Mouse (Mus musculus) midbrain, embryonic 10.5 days (tissue): ENCODE measurements around the gene Gm7534. TPM values are rescaled to one million over a fixed set of nuclear protein-coding genes. Genes with fewer than 3 reads are reported as not detected.
"Not testable (repeated sequence)": the region's sequence is repeated elsewhere in the genome, so short reads cannot be mapped to it uniquely, and the experiment has no call there.

Experiments
- DNase-seq: peaks from one replicate; pipeline ENCODE4 v3.0.0-alpha.2; 2017; ENCODE audit warnings: low spot score
- H3K27ac ChIP-seq: fragments of 300-500 bp; sonication (generic); replicated peaks from 2 replicates; pipeline ENCODE4 v1.5.1; 2016; ENCODE audit warnings: mild to moderate bottlenecking
- H3K27me3 ChIP-seq: fragments of 300-500 bp; sonication (generic); 2 replicates; pipeline ENCODE4 v1.6.1; 2016; ENCODE audit warnings: low read depth, mild to moderate bottlenecking; ENCODE audit not compliant: poor library complexity, severe bottlenecking
- H3K36me3 ChIP-seq: fragments of 300-500 bp; sonication (generic); 2 replicates; pipeline ENCODE4 v1.6.1; 2016; ENCODE audit warnings: mild to moderate bottlenecking, moderate library complexity
- H3K4me1 ChIP-seq: fragments of 300-500 bp; sonication (generic); 2 replicates; pipeline ENCODE4 v1.6.1; 2016
- H3K4me3 ChIP-seq: fragments of 300-500 bp; sonication (generic); 2 replicates; pipeline ENCODE4 v1.5.1; 2016; ENCODE audit warnings: mild to moderate bottlenecking, moderate library complexity
- H3K9me3 ChIP-seq: fragments of 300-500 bp; sonication (generic); replicated peaks from 2 replicates; pipeline ENCODE4 v1.6.1; 2016; ENCODE audit warnings: mild to moderate bottlenecking
- WGBS: fragments of 180-500 bp; shearing (Covaris S2); methylation state at CpG from one replicate; pipeline ENCODE4 v1.1.7; 2016; 5-methylcytosine and 5-hydroxymethylcytosine counted together
- polyA plus RNA-seq: library from polyadenylated mRNA; unstranded; fragments of >200 nt; fragmentation: Nextera tagmentation; extraction: Ambion mirVana; gene quantifications from 2 replicates; pipeline ENCODE4 v1.2.1, GENCODE M21; 2016

Gene Gm7534
- polyA plus RNA-seq, 1 experiment from 2014 or later: not detected

- DNase-seq: no peak
- no peaks in the 10 kb centered on the region for H3K9me3 ChIP-seq
- peaks cover 66% of the 10 kb centered on the region for H3K36me3 ChIP-seq
- no peak overlapping the region for H3K4me3 ChIP-seq
- H3K27me3 ChIP-seq: peaks cover 6% of the 10 kb centered on the region
- H3K4me1 ChIP-seq: no peaks in the 10 kb centered on the region
- WGBS: 97% methylated on average over 3 of the region's 3 CpGs
- H3K27ac ChIP-seq: no peak overlapping the region
Measured at GRCm38 (mm10) chr4:134154354-134154753, 48.5 kb downstream of the Gm7534 start.

GRCm38 (mm10) chr4:134153656-134154055, 49.1 kb downstream of the Gm7534 start:
- DNase-seq: no peak
- Histone ChIP-seq H3K36me3 (peaks cover 73% of the 10 kb centered on the region), H3K27me3 (peaks cover under 1% of the 10 kb centered on the region), H3K4me1 (no peaks in the 10 kb centered on the region), H3K27ac (no peak overlapping the region), H3K4me3 (no peak overlapping the region), H3K9me3 (no peaks in the 10 kb centered on the region)
- 92% methylated on average over 3 of the region's 3 CpGs for WGBS

DNA sequence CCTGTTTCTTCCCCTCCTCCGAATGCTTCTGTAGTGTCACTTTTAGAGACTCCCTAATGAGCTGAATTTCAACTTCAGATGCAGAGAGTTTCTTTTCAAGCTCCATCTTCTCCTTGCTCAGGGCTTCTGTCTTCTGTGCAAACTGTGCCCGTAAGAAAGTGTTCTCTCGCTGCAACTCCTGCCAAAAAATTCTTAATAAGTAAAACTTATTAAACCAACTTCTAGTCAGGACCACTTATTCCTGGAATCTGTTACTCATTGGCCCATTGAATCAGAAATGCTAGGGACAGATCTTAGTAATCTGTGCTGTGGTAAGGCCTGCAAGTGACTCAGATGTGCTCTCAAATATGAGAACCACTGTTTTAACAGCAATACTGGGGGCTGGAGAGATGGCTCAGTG, 50.7 kb downstream of the Gm7534 start:
- WGBS: 96% methylated on average over 3 of the region's 3 CpGs

GRCm38 (mm10) chr4:134149389-134149788, 53.4 kb downstream of the Gm7534 start:
- H3K4me3 ChIP-seq: no peak overlapping the region
- no peaks in the 10 kb centered on the region for H3K9me3 ChIP-seq
- DNase-seq: no peak
- 87% methylated on average over 4 of the region's 4 CpGs for WGBS
- peaks cover 92% of the 10 kb centered on the region for H3K36me3 ChIP-seq
- no peak overlapping the region for H3K27ac ChIP-seq
- no peaks in the 10 kb centered on the region for H3K27me3 ChIP-seq
- no peaks in the 10 kb centered on the region for H3K4me1 ChIP-seq

More for the DNA sequence above, 50.7 kb downstream of the Gm7534 start:
- no peak overlapping the region for H3K27ac ChIP-seq
- no peak for DNase-seq
- no peaks in the 10 kb centered on the region for H3K27me3 ChIP-seq
- H3K36me3 ChIP-seq: peaks cover 89% of the 10 kb centered on the region
- H3K9me3 ChIP-seq: no peaks in the 10 kb centered on the region
- no peak overlapping the region for H3K4me3 ChIP-seq
- no peaks in the 10 kb centered on the region for H3K4me1 ChIP-seq

DNA sequence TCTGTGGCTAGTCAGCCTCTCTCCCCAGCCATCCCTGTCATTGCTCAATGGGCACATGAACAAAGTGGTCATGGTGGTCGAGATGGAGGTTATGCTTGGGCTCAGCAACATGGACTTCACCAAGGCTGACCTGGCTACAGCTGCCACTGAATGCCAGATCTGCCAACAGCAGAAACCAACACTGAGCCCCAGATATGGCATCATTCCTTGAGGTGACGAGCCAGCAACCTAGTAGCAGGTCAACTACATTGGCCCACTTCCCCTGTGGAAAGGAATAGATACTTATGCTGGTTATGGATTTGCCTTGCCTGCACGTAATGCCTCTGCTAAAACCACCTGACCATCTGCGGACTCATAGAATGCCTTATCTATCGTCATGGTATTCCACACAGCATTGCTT, 58.5 kb downstream of the Gm7534 start:
- H3K27me3 ChIP-seq, H3K4me3 ChIP-seq, H3K4me1 ChIP-seq, H3K27ac ChIP-seq, H3K9me3 ChIP-seq, DNase-seq: not testable (repeated sequence)
- peaks cover 70% of the 10 kb centered on the region for H3K36me3 ChIP-seq
- 93% methylated on average over 5 of the region's 5 CpGs for WGBS

Other genes starting within 250 kb of the Gm7534 start
- gene Hmgn2, start 234.4 kb downstream of the Gm7534 start, polyA plus RNA-seq: 3,615 and 3,770 TPM in 2 replicates
- 38.8 and 41.4 TPM in 2 replicates for gene Dhdds, start 202.1 kb downstream of the Gm7534 start, polyA plus RNA-seq
- gene Lin28a, start 184.2 kb downstream of the Gm7534 start, polyA plus RNA-seq: 16.9 and 29.2 TPM in 2 replicates
- not detected in 2 replicates for gene Zfp683, start 149.2 kb downstream of the Gm7534 start, polyA plus RNA-seq
- 2.0 TPM in 2 replicates for gene Crybg2, start 142.2 kb downstream of the Gm7534 start, polyA plus RNA-seq
- 5.1 TPM in 2 replicates for gene Cd52, start 107.9 kb downstream of the Gm7534 start, polyA plus RNA-seq
- 4.8 and 6.5 TPM in 2 replicates for gene Ubxn11, start 100.4 kb downstream of the Gm7534 start, polyA plus RNA-seq
- gene Sh3bgrl3, start 74.2 kb downstream of the Gm7534 start, polyA plus RNA-seq: 302 and 324 TPM in 2 replicates
- gene Cep85, start 15.9 kb downstream of the Gm7534 start, polyA plus RNA-seq: 33.7 and 35.9 TPM in 2 replicates
- not detected in 2 replicates for gene Catsper4, start 24.4 kb upstream of the Gm7534 start, polyA plus RNA-seq
- gene Cnksr1, start 35.4 kb upstream of the Gm7534 start, polyA plus RNA-seq: 0.22 and 0.35 TPM in 2 replicates
- gene E130218I03Rik, start 40.7 kb upstream of the Gm7534 start, polyA plus RNA-seq: 0.25 and 1.0 TPM in 2 replicates
- 19.4 and 22.9 TPM in 2 replicates for gene Zfp593, start 42.6 kb upstream of the Gm7534 start, polyA plus RNA-seq
- gene Gm30191, start 43.9 kb upstream of the Gm7534 start, polyA plus RNA-seq: 0.20 TPM in 1 of 2 replicates, not detected in the other
- gene Grrp1, start 51.1 kb upstream of the Gm7534 start, polyA plus RNA-seq: 5.7 and 9.5 TPM in 2 replicates
- 21.6 and 23.8 TPM in 2 replicates for gene Pdik1l, start 84.9 kb upstream of the Gm7534 start, polyA plus RNA-seq
- 0.36 and 0.87 TPM in 2 replicates for gene Trim63, start 112.1 kb upstream of the Gm7534 start, polyA plus RNA-seq
- 0.10 TPM in 1 of 2 replicates, not detected in the other for gene Slc30a2, start 140.2 kb upstream of the Gm7534 start, polyA plus RNA-seq
- gene Extl1, start 180.8 kb upstream of the Gm7534 start, polyA plus RNA-seq: 0.23 and 0.39 TPM in 2 replicates
- gene Pafah2, start 193.3 kb upstream of the Gm7534 start, polyA plus RNA-seq: 7.2 and 8.9 TPM in 2 replicates